Mouse (Mus musculus): ENCODE measurements at regions not wholly inside any gene's neighbourhood (a gene's known extent, or its start where the extent isn't known, plus 50 kb on each side); places are given as distances from the start of the nearest gene placed in this dataset.
"Not testable (repeated sequence)": the region's sequence is repeated elsewhere in the genome, so short reads cannot be mapped to it uniquely, and the experiment has no call there.

DNA sequence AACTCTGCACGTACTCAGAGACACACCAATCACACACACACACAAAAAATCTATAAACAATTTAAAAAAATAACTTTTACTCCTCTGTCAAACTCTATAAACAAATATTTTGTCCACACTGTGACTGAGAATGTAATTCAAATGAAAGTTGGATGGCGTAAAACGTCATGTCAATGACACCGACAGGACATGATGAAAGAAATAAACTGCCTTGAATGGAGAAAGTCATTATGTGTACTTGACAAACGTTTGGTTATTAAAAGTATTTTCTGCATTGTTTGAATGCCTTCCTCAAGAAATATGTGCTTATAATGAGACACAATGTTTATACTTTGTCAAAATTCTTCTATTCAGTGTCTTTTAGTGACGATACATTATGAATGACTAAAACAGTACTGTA, 1171.6 kb upstream of the Pcdh20 start:
- in situ Hi-C loops (cut with MboI; ENCODE audit: low pct_unique_long_range_greater_than_20kb), result no loop called here
- CTCF ChIA-PET, result no interaction called here
- DNase-seq (ENCODE audit: low read depth, low spot score) (no peak), ATAC-seq (no peak)
- H3K27me3 ChIP-seq, result peaks cover 4% of the 10 kb centered on the region
- TF ChIP-seq CTCF (IDR thresholded peaks at IDR 0.05), result no peak
- POLR2A ChIA-PET, result no interaction called here

DNA sequence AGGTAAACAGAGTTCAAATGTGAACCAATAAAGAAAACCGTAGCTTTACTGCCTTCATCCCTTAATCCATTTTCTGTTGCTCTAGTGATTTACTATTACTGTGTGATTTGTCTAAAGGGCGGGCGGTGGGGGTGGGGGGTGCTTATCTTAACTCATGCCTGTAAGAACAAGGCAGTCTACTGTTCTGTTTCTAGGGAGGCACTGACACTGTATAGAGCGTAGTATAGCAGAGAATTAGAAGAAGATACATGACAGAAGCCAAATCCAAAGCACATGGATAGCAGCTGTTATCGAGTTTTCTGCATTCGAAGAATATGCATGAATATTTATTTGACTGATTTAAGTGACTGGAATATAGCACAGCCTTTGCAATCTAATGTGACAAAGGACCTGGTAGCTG, 1168.1 kb upstream of the Pcdh20 start:
- DNase-seq (ENCODE audit: low read depth, low spot score), result no peak
- TF ChIP-seq CTCF (IDR thresholded peaks at IDR 0.05), result no peak
- in situ Hi-C loops (cut with MboI; ENCODE audit: low pct_unique_long_range_greater_than_20kb), result no loop called here
- no peak for ATAC-seq
- peaks cover 4% of the 10 kb centered on the region for H3K27me3 ChIP-seq
- POLR2A ChIA-PET, result no interaction called here
- CTCF ChIA-PET, result no interaction called here

- H3K27me3 ChIP-seq, result peaks cover 8% of the 10 kb centered on the region
- ChIA-PET POLR2A (no interaction called here), CTCF (no interaction called here)
- in situ Hi-C loops (cut with MboI; ENCODE audit: low pct_unique_long_range_greater_than_20kb), result no loop called here
- no peak for DNase-seq (ENCODE audit: low read depth, low spot score)
- no peak for ATAC-seq
- TF ChIP-seq CTCF (IDR thresholded peaks at IDR 0.05), result no peak
Observed at GRCm38 (mm10) chr14:89636689-89637088, 1165.5 kb upstream of the Pcdh20 start.

GRCm38 (mm10) chr14:89634559-89635124, 1163.4 kb upstream of the Pcdh20 start:
- peaks cover 8% of the 10 kb centered on the region for H3K27me3 ChIP-seq
- no peak for TF ChIP-seq CTCF (IDR thresholded peaks at IDR 0.05)
- DNase-seq (ENCODE audit: low read depth, low spot score) (no peak), ATAC-seq (no peak)
- CTCF ChIA-PET, result no interaction called here
- POLR2A ChIA-PET, result no interaction called here
- in situ Hi-C loops (cut with MboI; ENCODE audit: low pct_unique_long_range_greater_than_20kb), result no loop called here

DNA sequence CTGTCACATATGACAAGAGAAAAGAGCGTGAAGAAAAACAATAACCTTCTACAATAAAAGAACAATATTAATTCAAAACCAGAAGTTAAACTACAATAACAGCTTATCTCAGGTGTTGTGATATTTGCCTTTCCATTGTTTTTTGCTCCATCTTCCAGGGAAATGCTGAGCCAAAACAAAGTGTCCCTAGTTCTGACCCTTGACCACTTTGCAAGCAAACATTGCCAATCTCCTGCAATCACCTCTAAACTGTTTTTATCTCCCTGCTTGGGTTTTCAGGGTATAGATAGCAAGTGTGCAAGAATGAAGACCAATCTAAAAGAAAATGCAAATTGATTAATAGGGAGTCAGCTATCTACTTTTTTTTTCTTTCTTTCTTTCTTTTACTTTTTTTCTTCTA, 1162.5 kb upstream of the Pcdh20 start:
- in situ Hi-C loops (cut with MboI; ENCODE audit: low pct_unique_long_range_greater_than_20kb), result no loop called here
- ATAC-seq, result no peak
- peaks cover 8% of the 10 kb centered on the region for H3K27me3 ChIP-seq
- no peak for DNase-seq (ENCODE audit: low read depth, low spot score)
- POLR2A ChIA-PET, result no interaction called here
- no peak for TF ChIP-seq CTCF (IDR thresholded peaks at IDR 0.05)
- CTCF ChIA-PET, result interaction anchor here (0.8 kb wide), 1 partner anchor 22 kb away, joined by 3 read pairs; no protein-coding TSS in a partner anchor

DNA sequence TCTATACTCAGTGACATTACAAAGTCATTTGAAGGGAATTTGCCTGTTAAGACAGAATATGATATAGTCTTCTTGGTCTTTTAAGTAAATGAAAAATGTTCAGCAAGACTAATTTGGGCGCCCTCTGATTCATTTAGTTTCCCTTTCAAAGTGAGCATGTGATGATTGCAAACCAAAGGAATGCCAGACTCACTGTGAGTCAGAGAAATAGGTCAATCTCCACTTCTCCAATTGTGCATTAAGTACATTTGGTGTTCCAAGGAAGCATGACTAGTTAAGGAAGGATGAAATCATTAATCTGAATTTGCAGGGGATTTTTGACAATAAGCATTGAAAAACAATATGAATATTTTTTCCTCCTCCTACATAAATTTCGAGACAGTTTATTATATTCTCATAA, 1139.5 kb upstream of the Pcdh20 start:
- no peaks in the 10 kb centered on the region for H3K27me3 ChIP-seq
- ATAC-seq (peak; percentile 57), DNase-seq (ENCODE audit: low read depth, low spot score) (no peak)
- POLR2A ChIA-PET, result no interaction called here
- CTCF ChIA-PET, result no interaction called here
- in situ Hi-C loops (cut with MboI; ENCODE audit: low pct_unique_long_range_greater_than_20kb), result no loop called here
- no peak for TF ChIP-seq CTCF (IDR thresholded peaks at IDR 0.05)

DNA sequence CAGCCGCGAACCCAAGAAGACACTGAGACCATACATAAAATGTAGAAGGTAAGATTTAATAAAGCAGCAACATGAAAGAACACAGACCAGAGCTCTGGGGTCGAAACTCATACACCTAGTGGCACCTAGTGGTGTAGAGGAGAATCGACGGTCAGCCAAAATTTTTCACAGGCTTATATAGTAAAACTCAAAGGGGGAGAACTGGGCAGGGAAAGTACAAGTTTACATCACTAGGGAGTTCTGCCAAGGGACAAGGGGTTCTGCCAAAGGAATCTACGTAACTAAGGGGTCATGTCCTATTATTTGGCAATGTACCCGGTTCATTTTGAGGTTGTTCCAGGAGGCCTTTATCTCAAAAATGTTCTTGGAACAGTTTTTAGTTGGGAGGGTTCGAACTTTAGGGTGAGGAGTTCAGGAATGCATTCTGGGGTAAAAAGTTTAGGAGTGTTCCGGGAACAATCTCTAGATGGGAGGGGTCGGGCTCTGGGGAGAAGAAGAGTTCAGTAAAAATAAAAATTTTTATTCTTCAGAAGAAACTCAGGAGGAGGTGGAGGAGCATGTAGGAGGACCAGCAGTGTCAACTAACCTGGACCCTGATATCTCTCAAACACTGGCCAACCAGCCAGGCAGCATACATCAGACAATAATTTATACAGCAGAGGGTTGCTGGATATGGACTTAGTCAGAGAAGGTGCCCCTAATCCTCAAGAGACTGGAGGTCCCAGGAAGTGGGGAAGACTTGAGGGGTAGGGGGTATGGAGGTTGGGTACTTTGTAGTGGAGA, 1138.7 kb upstream of the Pcdh20 start:
- peak; percentile 20 for TF ChIP-seq CTCF (IDR thresholded peaks at IDR 0.05)
- DNase-seq (ENCODE audit: low read depth, low spot score); ATAC-seq; in situ Hi-C loops (cut with MboI; ENCODE audit: low pct_unique_long_range_greater_than_20kb); CTCF ChIA-PET; H3K27me3 ChIP-seq; POLR2A ChIA-PET: not testable (repeated sequence)

DNA sequence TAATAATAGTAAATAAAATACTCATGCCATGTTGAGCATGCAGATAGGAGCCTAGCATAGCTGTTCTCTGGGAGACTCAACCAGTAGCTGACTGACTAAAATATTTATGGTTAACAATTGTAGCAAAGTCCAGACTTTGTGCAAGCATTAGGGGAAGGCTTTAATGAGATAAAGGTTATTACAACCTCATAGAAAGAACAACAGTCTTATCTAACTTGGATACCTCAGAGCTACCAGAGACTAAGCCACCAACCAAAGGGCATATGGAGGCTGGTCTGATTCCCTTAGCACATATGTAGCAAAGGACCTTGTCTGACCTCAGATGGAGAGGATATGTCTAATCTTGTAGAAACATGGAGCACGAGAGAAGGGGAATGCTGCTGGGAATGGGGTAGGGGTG, 1136.4 kb upstream of the Pcdh20 start:
- H3K27me3 ChIP-seq, result no peaks in the 10 kb centered on the region
- no peak for DNase-seq (ENCODE audit: low read depth, low spot score)
- ChIA-PET POLR2A (no interaction called here), CTCF (interaction anchor here (0.6 kb wide), 1 partner anchor 860 kb away, joined by 3 read pairs; no protein-coding TSS in a partner anchor)
- in situ Hi-C loops (cut with MboI; ENCODE audit: low pct_unique_long_range_greater_than_20kb), result no loop called here
- no peak for TF ChIP-seq CTCF (IDR thresholded peaks at IDR 0.05)
- ATAC-seq, result no peak

DNA sequence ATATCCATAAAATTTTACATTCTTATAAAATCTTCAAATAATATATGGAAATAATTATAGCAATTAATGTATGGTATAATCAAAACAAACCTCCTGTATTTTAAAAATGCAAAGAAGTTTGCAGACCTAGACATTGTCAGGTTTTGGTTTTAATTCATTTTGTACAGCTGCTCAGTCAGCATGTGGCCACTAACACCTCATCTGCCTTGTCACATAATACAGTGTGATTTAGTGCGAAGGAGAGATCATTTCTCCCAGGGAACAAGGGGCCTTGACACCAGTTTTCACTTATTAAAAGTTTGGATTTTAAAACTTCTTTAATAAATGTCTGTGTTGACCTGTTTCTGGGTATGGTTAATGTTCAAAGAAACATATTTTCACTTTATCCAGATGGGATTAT, 1126.6 kb upstream of the Pcdh20 start:
- CTCF ChIA-PET, result no interaction called here
- DNase-seq (ENCODE audit: low read depth, low spot score) (no peak), ATAC-seq (no peak)
- in situ Hi-C loops (cut with MboI; ENCODE audit: low pct_unique_long_range_greater_than_20kb), result no loop called here
- no peak for TF ChIP-seq CTCF (IDR thresholded peaks at IDR 0.05)
- no peaks in the 10 kb centered on the region for H3K27me3 ChIP-seq
- POLR2A ChIA-PET, result no interaction called here

- no peak for ATAC-seq
- CTCF ChIA-PET, result no interaction called here
- TF ChIP-seq CTCF (IDR thresholded peaks at IDR 0.05), result no peak
- H3K27me3 ChIP-seq, result peaks cover 14% of the 10 kb centered on the region
- DNase-seq (ENCODE audit: low read depth, low spot score), result no peak
- POLR2A ChIA-PET, result no interaction called here
- in situ Hi-C loops (cut with MboI; ENCODE audit: low pct_unique_long_range_greater_than_20kb), result no loop called here
Observed at GRCm38 (mm10) chr14:89573576-89573975, 1102.4 kb upstream of the Pcdh20 start.

DNA sequence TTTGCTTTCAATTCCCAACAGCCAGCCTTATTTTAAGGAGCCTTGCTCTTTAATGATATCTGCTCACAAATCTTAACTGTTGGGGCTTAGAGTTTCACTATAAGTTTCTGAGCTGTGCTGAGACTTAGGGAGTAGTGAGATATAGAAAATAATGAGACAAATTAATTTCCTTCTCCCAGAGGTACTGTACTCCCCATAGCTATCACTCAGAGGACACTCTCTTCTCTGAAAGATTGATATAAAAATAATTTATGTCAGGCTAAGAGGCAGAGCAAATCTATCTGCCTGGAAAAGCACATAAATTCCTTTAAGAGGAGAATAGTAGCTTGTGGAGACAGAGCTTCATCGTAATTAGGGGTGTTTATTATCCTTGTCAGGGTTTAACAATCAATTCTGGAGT, 1100.5 kb upstream of the Pcdh20 start:
- in situ Hi-C loops (cut with MboI; ENCODE audit: low pct_unique_long_range_greater_than_20kb), result no loop called here
- TF ChIP-seq CTCF (IDR thresholded peaks at IDR 0.05), result no peak
- peaks cover 14% of the 10 kb centered on the region for H3K27me3 ChIP-seq
- ChIA-PET POLR2A (no interaction called here), CTCF (no interaction called here)
- ATAC-seq, result no peak
- no peak for DNase-seq (ENCODE audit: low read depth, low spot score)
